Mouse (Mus musculus) CH12.LX (cell line): ENCODE results near the gene Dpp4. TPM values are rescaled to one million over a fixed set of nuclear protein-coding genes. Genes with fewer than 3 reads are reported as not detected.
A peak's percentile ranks its signal among the peaks of the same experiment; 100 is the strongest.

Experiments used
- DNase-seq: peaks from one replicate; pipeline ENCODE4 v3.0.0-alpha.2; 2013; ENCODE audit errors: extremely low read depth
- H3K27ac ChIP-seq: 2 replicates; pipeline ENCODE4 v1.5.1; 2012; ENCODE audit warnings: low read depth, mild to moderate bottlenecking, control low read depth, moderate library complexity; ENCODE audit not compliant: insufficient read depth
- H3K27me3 ChIP-seq: replicated peaks from 2 replicates; pipeline ENCODE3; 2012; ENCODE audit warnings: inconsistent platforms
- H3K36me3 ChIP-seq, 2 experiments: replicated peaks in 1 of 2; 2 replicates each; pipeline versions ENCODE3 to v1.6.1; 2012; ENCODE audit warnings: inconsistent platforms in 1 of 2, low read length in 1 of 2, mild to moderate bottlenecking in 1 of 2, mixed read lengths in 1 of 2, moderate library complexity in 1 of 2; ENCODE audit not compliant: control insufficient read depth in 1 of 2, insufficient read depth in 1 of 2
- H3K4me1 ChIP-seq, 2 experiments: 2 replicates each; pipeline ENCODE4 v1.6.1; 2012; ENCODE audit warnings: inconsistent platforms in 1 of 2, moderate library complexity in 1 of 2; ENCODE audit not compliant: insufficient read depth in 2 of 2, control insufficient read depth in 1 of 2
- H3K4me2 ChIP-seq: 2 replicates; pipeline ENCODE4 v1.6.1; 2012; ENCODE audit warnings: low read depth, mild to moderate bottlenecking, control low read depth; ENCODE audit not compliant: poor library complexity, insufficient read depth, severe bottlenecking
- H3K4me3 ChIP-seq, 3 experiments: fragments of 150-350 bp in 1 of 3; sonication (generic) in 1 of 3; replicated peaks in 1 of 3; 2 replicates each; pipeline versions ENCODE3 to v1.5.1; 2011 to 2012; ENCODE audit warnings: low read depth in 2 of 3, low read length in 2 of 3, mild to moderate bottlenecking in 2 of 3, moderate library complexity in 2 of 3, control low read depth in 1 of 3, improper control_type of control experiment in 1 of 3, inconsistent platforms in 1 of 3, mixed read lengths in 1 of 3; ENCODE audit not compliant: poor library complexity in 1 of 3
- H3K79me2 ChIP-seq: replicated peaks from 2 replicates; pipeline ENCODE4 v1.6.1; 2012; ENCODE audit warnings: mild to moderate bottlenecking, moderate library complexity; ENCODE audit not compliant: control insufficient read depth, poor library complexity, insufficient read depth, severe bottlenecking; ENCODE audit errors: extremely low read depth
- H3K9ac ChIP-seq: 2 replicates; pipeline ENCODE4 v1.6.1; 2012; ENCODE audit warnings: low read depth, mild to moderate bottlenecking, control low read depth, moderate library complexity; ENCODE audit not compliant: insufficient read depth
- H3K9me3 ChIP-seq: replicated peaks from 2 replicates; pipeline ENCODE3; 2012; ENCODE audit warnings: low read length, inconsistent platforms, mixed read lengths
- BHLHE40 ChIP-seq: IDR thresholded peaks from 2 replicates; pipeline ENCODE4 v1.6.1; 2011; ENCODE audit warnings: mild to moderate bottlenecking, low read depth, low read length, improper control_type of control experiment
- CHD1 ChIP-seq: IDR thresholded peaks from 2 replicates; pipeline ENCODE4 v1.6.1; 2012; ENCODE audit warnings: low read depth, low read length, improper control_type of control experiment, inconsistent platforms
- CHD2 ChIP-seq: IDR thresholded peaks from 2 replicates; pipeline ENCODE4 v1.6.1; 2011; ENCODE audit warnings: low read length, improper control_type of control experiment
- CTCF ChIP-seq, 2 experiments: IDR thresholded peaks in 1 of 2; conservative IDR thresholded peaks in 1 of 2; 2 replicates each; pipeline ENCODE4 v1.5.1; 2011 to 2012; ENCODE audit warnings: low read depth in 2 of 2, low read length in 2 of 2, improper control_type of control experiment in 1 of 2, inconsistent platforms in 1 of 2, mild to moderate bottlenecking in 1 of 2, moderate library complexity in 1 of 2
- E2F4 ChIP-seq: IDR thresholded peaks from 2 replicates; pipeline ENCODE4 v1.6.1; 2011; ENCODE audit warnings: low read depth, low read length, improper control_type of control experiment; ENCODE audit not compliant: insufficient replicate concordance
- ELF1 ChIP-seq: IDR thresholded peaks from 2 replicates; pipeline ENCODE4 v1.6.1; 2014; ENCODE audit warnings: low read depth, mild to moderate bottlenecking, inconsistent platforms, low read length, improper control_type of control experiment
- EP300 ChIP-seq: IDR thresholded peaks from 2 replicates; pipeline ENCODE4 v1.6.1; 2011; ENCODE audit warnings: low read length, improper control_type of control experiment
- ETS1 ChIP-seq: conservative IDR thresholded peaks from 2 replicates; pipeline ENCODE4 v1.6.1; 2012; ENCODE audit warnings: low read depth, mild to moderate bottlenecking, inconsistent platforms, low read length, improper control_type of control experiment, moderate library complexity
- GABPA ChIP-seq: IDR thresholded peaks from 2 replicates; pipeline ENCODE4 v1.6.1; 2012; ENCODE audit warnings: low read depth, low read length, improper control_type of control experiment, inconsistent platforms; ENCODE audit not compliant: insufficient replicate concordance
- HCFC1 ChIP-seq: IDR thresholded peaks from 2 replicates; pipeline ENCODE4 v1.6.1; 2012; ENCODE audit warnings: low read depth, mild to moderate bottlenecking, inconsistent platforms, low read length, improper control_type of control experiment
- IRF4 ChIP-seq: IDR thresholded peaks from 2 replicates; pipeline ENCODE4 v1.6.1; 2014; ENCODE audit warnings: low read depth, mild to moderate bottlenecking, inconsistent platforms, low read length, improper control_type of control experiment
- JUN ChIP-seq: IDR thresholded peaks from 2 replicates; pipeline ENCODE4 v1.6.1; 2011; ENCODE audit warnings: low read depth, mild to moderate bottlenecking, low read length, improper control_type of control experiment, moderate library complexity; ENCODE audit not compliant: insufficient read depth
- JUND ChIP-seq: conservative IDR thresholded peaks from 2 replicates; pipeline ENCODE4 v1.6.1; 2011; ENCODE audit warnings: low read depth, low read length, improper control_type of control experiment
- KAT2A ChIP-seq: IDR thresholded peaks from 2 replicates; pipeline ENCODE4 v1.6.1; 2012; ENCODE audit warnings: low read length, improper control_type of control experiment, inconsistent platforms; ENCODE audit not compliant: insufficient replicate concordance
- MAFK ChIP-seq: IDR thresholded peaks from 2 replicates; pipeline ENCODE4 v1.6.1; 2011; ENCODE audit warnings: low read length, improper control_type of control experiment; ENCODE audit not compliant: insufficient replicate concordance
- MAX ChIP-seq: IDR thresholded peaks from 2 replicates; pipeline ENCODE4 v1.6.1; 2011; ENCODE audit warnings: low read length, improper control_type of control experiment
- MAZ ChIP-seq: IDR thresholded peaks from 2 replicates; pipeline ENCODE4 v1.6.1; 2012; ENCODE audit warnings: low read depth, mild to moderate bottlenecking, inconsistent platforms, low read length, improper control_type of control experiment, moderate library complexity
- MEF2A ChIP-seq: IDR thresholded peaks from 2 replicates; pipeline ENCODE4 v1.6.1; 2014; ENCODE audit warnings: low read depth, mild to moderate bottlenecking, inconsistent platforms, low read length, improper control_type of control experiment, borderline replicate concordance
- MXI1 ChIP-seq: IDR thresholded peaks from 2 replicates; pipeline ENCODE4 v1.6.1; 2011; ENCODE audit warnings: mild to moderate bottlenecking, low read depth, low read length, improper control_type of control experiment
- MYC ChIP-seq: IDR thresholded peaks from 2 replicates; pipeline ENCODE4 v1.6.1; 2011; ENCODE audit warnings: low read depth, mild to moderate bottlenecking, improper control_type of control experiment, low read length
- NELFE ChIP-seq: IDR thresholded peaks from 2 replicates; pipeline ENCODE4 v1.6.1; 2011; ENCODE audit warnings: low read depth, low read length, improper control_type of control experiment
- NRF1 ChIP-seq: IDR thresholded peaks from 2 replicates; pipeline ENCODE4 v1.6.1; 2014; ENCODE audit warnings: low read depth, mild to moderate bottlenecking, inconsistent platforms, low read length, improper control_type of control experiment, moderate library complexity
- PAX5 ChIP-seq: IDR thresholded peaks from 2 replicates; pipeline ENCODE4 v1.6.1; 2012; ENCODE audit warnings: low read length, inconsistent platforms, mixed read lengths
- POLR2A ChIP-seq: IDR thresholded peaks from 2 replicates; pipeline ENCODE4 v1.6.1; 2011; ENCODE audit warnings: low read depth, mild to moderate bottlenecking, improper control_type of control experiment, low read length
- POLR2AphosphoS2 ChIP-seq: IDR thresholded peaks from 2 replicates; pipeline ENCODE4 v1.6.1; 2011; ENCODE audit warnings: low read depth, low read length, improper control_type of control experiment
- RAD21 ChIP-seq: IDR thresholded peaks from 2 replicates; pipeline ENCODE4 v1.6.1; 2011; ENCODE audit warnings: low read depth, mild to moderate bottlenecking, low read length, improper control_type of control experiment, moderate library complexity
- RCOR1 ChIP-seq: conservative IDR thresholded peaks from 2 replicates; pipeline ENCODE4 v1.6.1; 2012; ENCODE audit warnings: low read depth, mild to moderate bottlenecking, inconsistent platforms, low read length, improper control_type of control experiment
- SIN3A ChIP-seq: IDR thresholded peaks from 2 replicates; pipeline ENCODE4 v1.6.1; 2012; ENCODE audit warnings: low read length, improper control_type of control experiment, inconsistent platforms
- SMC3 ChIP-seq: IDR thresholded peaks from 2 replicates; pipeline ENCODE4 v1.6.1; 2011; ENCODE audit warnings: low read depth, low read length, improper control_type of control experiment
- TBP ChIP-seq: conservative IDR thresholded peaks from 2 replicates; pipeline ENCODE4 v1.6.1; 2011; ENCODE audit warnings: low read depth, low read length, improper control_type of control experiment
- TCF12 ChIP-seq: IDR thresholded peaks from 2 replicates; pipeline ENCODE4 v1.6.1; 2014; ENCODE audit warnings: low read depth, mild to moderate bottlenecking, inconsistent platforms, low read length, improper control_type of control experiment
- UBTF ChIP-seq: IDR thresholded peaks from 2 replicates; pipeline ENCODE4 v1.6.1; 2012; ENCODE audit warnings: low read depth, mild to moderate bottlenecking, inconsistent platforms, low read length, improper control_type of control experiment, moderate library complexity
- USF1 ChIP-seq: IDR thresholded peaks from 2 replicates; pipeline ENCODE4 v1.6.1; 2014; ENCODE audit warnings: low read depth, mild to moderate bottlenecking, inconsistent platforms, low read length, improper control_type of control experiment
- USF2 ChIP-seq: conservative IDR thresholded peaks from 2 replicates; pipeline ENCODE4 v1.6.1; 2011; ENCODE audit warnings: low read depth, low read length, improper control_type of control experiment
- ZC3H11A ChIP-seq: IDR thresholded peaks from 2 replicates; pipeline ENCODE4 v1.6.1; 2012; ENCODE audit warnings: low read depth, mild to moderate bottlenecking, inconsistent platforms, low read length, improper control_type of control experiment
- ZKSCAN1 ChIP-seq: IDR thresholded peaks from 2 replicates; pipeline ENCODE4 v1.6.1; 2012; ENCODE audit warnings: low read depth, inconsistent platforms, low read length, improper control_type of control experiment, borderline replicate concordance
- ZMIZ1 ChIP-seq: IDR thresholded peaks from 2 replicates; pipeline ENCODE4 v1.6.1; 2012; ENCODE audit warnings: low read depth, mild to moderate bottlenecking, inconsistent platforms, low read length, improper control_type of control experiment
- ZNF384 ChIP-seq: IDR thresholded peaks from 2 replicates; pipeline ENCODE4 v1.6.1; 2012; ENCODE audit warnings: low read depth, low read length, improper control_type of control experiment, inconsistent platforms
- dilution Hi-C: fragments of 300-500 bp; cut with MboI; formaldehyde crosslinking; loops from 2 replicates; pipeline ENCODE4 v1.14.3; 2020; ENCODE audit warnings: low sequenced_read_pairs; ENCODE audit not compliant: extremely low pct_unique_long_range_greater_than_20kb, extremely low pct_ligation_motif_present
- in situ Hi-C: fragments of 300-500 bp; cut with MboI; formaldehyde crosslinking; loops from 3 replicates; pipeline ENCODE4 v1.14.3; 2019; ENCODE audit warnings: low sequenced_read_pairs, low pct_ligation_motif_present, low pct_unique_long_range_greater_than_20kb, mixed read lengths
- polyA plus RNA-seq: library from polyadenylated mRNA; unstranded; fragments of >175 nt; gene quantifications from 2 replicates; pipeline ENCODE4 v1.2.1, GENCODE M21; 2012; ENCODE audit warnings: low read depth; ENCODE audit not compliant: insufficient read length
- total RNA-seq, 2 experiments: library from RNA; depleted of rRNA; stranded (reverse); fragments of 300-350 nt in 1 of 2; fragments of >200 nt in 1 of 2; gene quantifications; 2 replicates each; pipeline ENCODE4 v1.2.3; 2012 to 2014

Gene Dpp4
- total and polyA plus RNA-seq, 3 experiments = 0.04 to 3.6 (median 0.29) TPM

GRCm38 (mm10) chr2:62460815-62461450, 48.9 kb upstream of the Dpp4 start:
- TF ChIP-seq HCFC1 (no peak), CHD1 (0 out of 2 replicates have a peak, but pooled peaks have one; percentile 85), ZC3H11A (no peak), MXI1 (no peak; the same call in 1 of the 2 replicates), SIN3A (0 out of 2 replicates have a peak, but pooled peaks have one; percentile 44), USF2 (no peak), BHLHE40 (peak; percentile 60), RCOR1 (no peak), TCF12 (peak; percentile 75), E2F4 (0 out of 2 replicates have a peak, but pooled peaks have one; percentile 27), JUN (no peak), IRF4 (no peak), GABPA (no peak), ZMIZ1 (no peak), UBTF (no peak), USF1 (no peak), MAZ (peak; percentile 80), NRF1 (no peak), MYC (no peak), ZKSCAN1 (no peak), POLR2A (peak; percentile 61), JUND (no peak), EP300 (peak; percentile 26; the same call in 1 of the 2 replicates), PAX5 (no peak), NELFE (peak; percentile 61; the same call in 1 of the 2 replicates), MAFK (no peak), ZNF384 (peak; percentile 84), SMC3 (no peak), RAD21 (no peak; the same call in 1 of the 2 replicates), TBP (peak; percentile 51), ETS1 (peak; percentile 47; the same call in 1 of the 2 replicates), KAT2A (no peak), ELF1 (peak; percentile 57; the same call in 1 of the 2 replicates), CHD2 (peak; percentile 94), MEF2A (peak; percentile 42; the same call in 1 of the 2 replicates), POLR2AphosphoS2 (peak; percentile 45; the same call in 1 of the 2 replicates), CTCF (conservative IDR thresholded peaks at IDR 0.05 in 1 of 2, IDR thresholded peaks at IDR 0.05 in 1 of 2; ENCODE audit: low read depth in 2 of 2, low read length in 2 of 2) (no peak), MAX (peak; percentile 56; the same call in 1 of the 2 replicates)
- TF ChIP-seq, all 38 proteins: peak for 17
- Histone ChIP-seq H3K4me2 (peak overlapping the region; percentile 94), H3K4me3 (peak overlapping the region; percentile 38 to 62 (median 50)), H3K36me3 (peaks cover 0 to 10% of the 10 kb centered on the region in 2 experiments), H3K9me3 (peaks cover 8% of the 10 kb centered on the region), H3K9ac (peak overlapping the region; percentile 99), H3K79me2 (no peaks in the 10 kb centered on the region), H3K27me3 (no peaks in the 10 kb centered on the region), H3K4me1 (peaks cover 23 to 35% of the 10 kb centered on the region in 2 experiments), H3K27ac (peak overlapping the region; percentile 98)
- peak; percentile 72 for DNase-seq
- dilution Hi-C loops = no loop called here
- in situ Hi-C loops = loop anchor here (25.0 kb wide), 1 partner anchor 474 kb away; no protein-coding TSS in a partner anchor
